Mouse (Mus musculus): ENCODE measurements around the gene Med13.

Gene Med13

GRCm38 (mm10) chr11:86356854-86357788, at the start of gene Med13:
Med13 (minus strand) TSS chr11:86357602.
- peak; percentile 16 for DNase-seq (ENCODE audit: low spot score)

- DNase-seq (ENCODE audit: low spot score) = no peak
Measured at GRCm38 (mm10) chr11:86404590-86404989, 47.2 kb upstream of the Med13 start.

GRCm38 (mm10) chr11:86403845-86404244, 46.4 kb upstream of the Med13 start:
- no peak for DNase-seq (ENCODE audit: low spot score)

- DNase-seq (ENCODE audit: low spot score) = no peak
Measured at GRCm38 (mm10) chr11:86399241-86400107, 42.1 kb upstream of the Med13 start.

GRCm38 (mm10) chr11:86396950-86397594, 39.7 kb upstream of the Med13 start:
- no peak for DNase-seq (ENCODE audit: low spot score)

GRCm38 (mm10) chr11:86396518-86396917, 39.1 kb upstream of the Med13 start:
- DNase-seq (ENCODE audit: low spot score) = no peak

- peak; percentile 7 for DNase-seq (ENCODE audit: low spot score)
Measured at GRCm38 (mm10) chr11:86395513-86396125, 38.2 kb upstream of the Med13 start.

GRCm38 (mm10) chr11:86395100-86395499, 37.7 kb upstream of the Med13 start:
- no peak for DNase-seq (ENCODE audit: low spot score)

- DNase-seq (ENCODE audit: low spot score) = no peak
Measured at GRCm38 (mm10) chr11:86391687-86392086, 34.3 kb upstream of the Med13 start.

- DNase-seq (ENCODE audit: low spot score) = no peak
Measured at GRCm38 (mm10) chr11:86390308-86390707, 32.9 kb upstream of the Med13 start.

GRCm38 (mm10) chr11:86389506-86389905, 32.1 kb upstream of the Med13 start:
- no peak for DNase-seq (ENCODE audit: low spot score)

GRCm38 (mm10) chr11:86388821-86389480, 31.5 kb upstream of the Med13 start:
- DNase-seq (ENCODE audit: low spot score) = no peak

- DNase-seq (ENCODE audit: low spot score) = no peak
Measured at GRCm38 (mm10) chr11:86387121-86387893, 29.9 kb upstream of the Med13 start.

GRCm38 (mm10) chr11:86386576-86386975, 29.2 kb upstream of the Med13 start:
- DNase-seq (ENCODE audit: low spot score) = no peak

GRCm38 (mm10) chr11:86385710-86386282, 28.4 kb upstream of the Med13 start:
- DNase-seq (ENCODE audit: low spot score) = no peak

GRCm38 (mm10) chr11:86384141-86384540, 26.7 kb upstream of the Med13 start:
- no peak for DNase-seq (ENCODE audit: low spot score)

GRCm38 (mm10) chr11:86382520-86383157, 25.2 kb upstream of the Med13 start:
- DNase-seq (ENCODE audit: low spot score) = no peak

GRCm38 (mm10) chr11:86381478-86382091, 24.2 kb upstream of the Med13 start:
- no peak for DNase-seq (ENCODE audit: low spot score)
